Mouse (Mus musculus): ENCODE data around the gene Mre11a.

The Mre11a gene

DNA sequence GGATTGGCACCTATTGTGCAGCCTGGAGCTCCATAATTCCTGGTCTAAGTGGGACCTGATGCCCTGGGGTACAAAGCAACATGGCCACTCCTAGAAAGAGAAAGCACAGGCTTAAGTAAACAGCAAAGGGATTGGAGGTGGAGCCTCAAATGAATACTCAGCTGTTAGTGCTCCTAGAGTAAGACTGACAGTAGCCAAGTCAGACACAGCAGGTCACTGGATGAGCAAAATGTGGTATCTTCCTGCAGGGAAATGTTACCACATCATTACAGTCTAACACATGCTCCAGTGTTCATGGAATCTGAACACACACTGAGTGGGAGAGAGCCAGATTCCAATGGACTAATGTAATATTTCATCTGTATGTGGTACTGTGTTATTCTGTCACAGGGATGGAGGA lies 36.9 kb downstream of the Mre11a start:
- DNase-seq (ENCODE audit: low spot score in 2 of 2) = no peak

DNA sequence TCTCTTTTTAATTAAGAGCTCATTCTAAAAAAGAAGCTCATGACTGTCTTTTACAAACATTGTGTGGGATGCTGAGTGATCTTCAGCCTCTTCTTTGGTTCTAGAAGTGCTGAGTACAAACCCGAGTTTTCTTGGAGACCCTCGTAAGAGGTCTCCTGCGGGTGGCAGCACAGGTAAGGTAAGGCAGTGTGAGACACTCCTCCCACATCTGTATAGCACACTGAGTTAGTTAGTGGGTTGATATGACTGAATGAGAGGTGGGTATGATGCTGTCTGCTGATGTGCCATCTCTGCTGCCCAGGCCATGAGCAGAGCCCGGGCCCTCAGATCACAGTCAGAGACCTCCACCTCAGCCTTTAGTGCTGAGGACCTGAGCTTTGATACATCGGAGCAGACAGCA lies 40.4 kb downstream of the Mre11a start:
- no peak for DNase-seq (ENCODE audit: low spot score in 2 of 2)

DNA sequence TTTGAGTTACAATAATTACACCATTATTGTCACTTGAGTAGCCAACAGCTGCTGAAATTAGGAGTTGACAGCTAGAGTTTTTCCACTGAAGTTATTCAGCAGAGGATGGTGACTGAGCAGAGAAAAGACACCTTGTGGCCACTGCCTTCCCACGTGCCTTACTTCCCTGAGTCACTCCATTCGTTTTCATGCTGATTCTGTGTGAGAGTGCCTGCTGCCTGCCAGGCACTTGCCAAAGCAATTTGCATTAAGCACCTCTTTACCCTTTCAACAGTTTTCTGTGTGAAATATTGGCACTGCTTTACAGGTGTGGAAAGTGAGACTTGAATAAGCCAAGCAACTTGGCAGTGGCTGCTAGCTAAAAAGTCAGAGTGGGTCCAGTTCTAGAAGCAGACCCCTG lies 43.4 kb downstream of the Mre11a start:
- DNase-seq (ENCODE audit: low spot score in 2 of 2) = no peak

DNA sequence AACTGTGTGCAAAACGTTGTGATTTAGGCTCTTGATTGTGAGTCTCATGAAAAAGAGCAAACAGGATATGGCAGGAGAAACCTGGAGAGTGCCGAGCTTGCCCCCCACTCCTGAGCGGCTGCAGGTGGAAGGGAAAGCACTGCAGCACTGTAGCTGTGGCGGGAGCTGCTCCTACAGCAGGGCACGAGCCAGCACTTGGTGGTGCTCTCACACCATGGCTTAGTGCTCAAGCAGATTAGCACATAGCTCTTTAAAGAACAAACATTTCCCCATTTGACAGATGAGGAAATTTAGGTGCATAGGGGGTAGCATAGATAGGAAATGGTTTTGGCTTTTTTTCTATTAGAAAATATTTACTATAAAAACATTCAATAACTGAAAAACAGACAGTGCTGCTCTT lies 47.6 kb downstream of the Mre11a start:
- DNase-seq (ENCODE audit: low spot score in 2 of 2) = no peak

DNA sequence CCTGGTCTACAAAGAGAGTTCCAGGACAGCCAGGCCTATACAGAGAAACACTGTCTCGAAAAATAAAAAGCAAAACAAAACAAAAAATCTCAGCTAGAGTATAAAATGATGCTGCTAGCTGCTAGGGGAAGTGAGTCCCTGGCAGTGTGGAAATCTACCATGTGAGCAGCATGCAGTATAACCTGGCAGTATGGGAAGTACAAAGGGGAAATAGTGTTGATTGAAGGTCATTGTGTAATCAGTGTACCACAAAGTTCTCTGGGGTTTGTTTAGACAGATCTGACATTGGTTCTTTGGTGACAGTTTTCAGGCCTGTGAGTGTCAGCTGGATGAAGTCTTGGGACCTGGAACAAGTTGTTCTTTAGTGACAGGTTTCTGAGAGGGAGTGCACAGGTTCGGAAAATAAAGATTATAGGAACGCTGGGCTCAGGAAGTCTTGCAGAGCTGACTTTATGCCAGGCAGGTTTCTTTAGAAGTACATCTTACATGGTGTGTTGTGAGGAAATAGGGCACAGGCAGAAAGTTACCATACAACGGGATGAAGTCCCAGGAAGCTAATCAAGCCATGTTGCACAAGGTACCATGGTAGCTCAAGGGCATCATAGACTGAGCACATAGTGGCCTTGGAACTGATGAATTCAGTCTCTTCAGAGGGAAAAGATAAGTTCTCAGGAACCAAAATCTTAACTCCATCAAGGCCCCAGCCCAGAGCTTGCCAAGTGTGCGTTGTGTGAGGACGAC lies 51.1 kb downstream of the Mre11a start:
- no peak for DNase-seq (ENCODE audit: low spot score in 2 of 2)

DNA sequence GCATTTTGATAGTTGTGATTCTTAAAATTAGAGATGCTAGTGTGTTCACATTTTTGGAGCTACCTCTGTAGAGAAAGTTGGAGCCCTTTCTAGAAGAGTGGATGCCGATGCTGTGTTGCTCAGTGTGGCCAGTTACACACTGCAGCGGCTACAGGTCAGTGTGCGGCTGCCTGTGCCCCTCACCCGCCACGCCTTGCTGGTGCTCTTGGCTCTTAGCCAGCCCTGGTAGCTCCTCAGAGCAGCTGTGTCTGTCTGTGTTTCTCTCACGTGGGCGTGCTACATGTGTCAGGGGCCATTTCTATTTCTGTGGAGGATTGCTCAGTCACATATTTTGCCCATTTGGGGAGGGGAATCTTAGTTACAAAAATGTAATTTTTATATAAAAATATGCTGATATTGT lies 55.1 kb downstream of the Mre11a start:
- no peak for DNase-seq (ENCODE audit: low spot score in 2 of 2)

DNA sequence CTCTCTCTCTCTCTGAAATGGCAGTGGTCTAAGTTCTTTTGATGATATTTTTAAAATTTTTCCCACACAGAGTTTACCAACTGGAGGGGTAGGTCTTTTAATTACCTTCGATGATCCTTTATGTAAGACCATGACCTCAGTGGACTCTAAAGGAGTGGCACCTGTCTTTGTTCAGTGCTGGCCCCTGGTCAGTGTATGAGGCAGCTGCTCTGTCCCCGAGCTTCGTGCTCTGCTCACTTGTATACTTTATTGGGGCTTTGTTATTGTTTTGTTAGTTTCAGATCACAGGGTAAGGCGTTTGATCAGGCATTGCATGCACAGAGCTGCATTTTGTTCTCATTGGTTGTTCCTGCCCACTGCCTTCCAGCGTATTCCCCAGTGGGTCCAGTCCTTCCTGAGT lies 55.5 kb downstream of the Mre11a start:
- DNase-seq (ENCODE audit: low spot score in 2 of 2) = no peak

DNA sequence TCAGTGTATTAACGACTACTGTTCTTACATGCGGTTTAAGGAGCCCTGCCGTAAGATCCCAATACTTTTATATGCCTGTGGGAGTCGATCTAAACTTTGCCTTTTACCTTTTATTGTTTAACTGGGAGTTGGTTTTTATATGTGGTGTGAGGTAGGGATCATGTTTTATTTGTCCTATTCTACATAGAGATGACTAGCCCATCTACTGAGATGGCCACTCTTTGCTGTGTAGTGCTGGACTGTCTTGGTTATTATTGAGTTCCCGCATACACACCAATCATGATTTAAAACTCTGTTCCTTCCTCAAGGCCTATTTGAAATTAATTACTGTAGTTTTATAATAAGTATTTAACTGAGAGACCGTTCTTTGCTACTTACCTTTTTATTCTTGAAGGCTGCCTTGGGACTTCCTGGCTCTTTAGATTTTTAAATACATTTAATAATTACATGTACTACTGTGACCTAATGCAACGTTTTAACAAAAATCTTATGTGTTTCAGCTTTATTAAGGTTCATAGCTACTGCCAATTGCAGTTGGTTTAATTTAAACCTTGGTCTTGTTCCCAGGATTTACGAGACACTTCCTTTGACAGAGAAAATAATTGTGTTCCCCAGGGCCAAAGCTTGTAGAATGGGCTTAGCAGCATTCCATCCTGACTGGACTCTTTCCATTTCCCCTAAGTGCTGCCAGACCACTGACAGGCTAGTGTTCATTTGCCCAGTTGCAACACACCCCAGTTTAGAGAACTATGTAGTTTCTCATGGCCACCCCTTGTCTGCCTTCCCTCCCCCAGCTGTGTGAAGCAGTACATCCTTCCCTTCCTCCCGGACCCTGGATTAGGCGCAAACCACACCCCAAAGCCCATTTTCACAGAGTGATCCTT lies 57.7 kb downstream of the Mre11a start:
- DNase-seq (ENCODE audit: low spot score in 2 of 2) = peak in 1 of 2 experiments; percentile 22

DNA sequence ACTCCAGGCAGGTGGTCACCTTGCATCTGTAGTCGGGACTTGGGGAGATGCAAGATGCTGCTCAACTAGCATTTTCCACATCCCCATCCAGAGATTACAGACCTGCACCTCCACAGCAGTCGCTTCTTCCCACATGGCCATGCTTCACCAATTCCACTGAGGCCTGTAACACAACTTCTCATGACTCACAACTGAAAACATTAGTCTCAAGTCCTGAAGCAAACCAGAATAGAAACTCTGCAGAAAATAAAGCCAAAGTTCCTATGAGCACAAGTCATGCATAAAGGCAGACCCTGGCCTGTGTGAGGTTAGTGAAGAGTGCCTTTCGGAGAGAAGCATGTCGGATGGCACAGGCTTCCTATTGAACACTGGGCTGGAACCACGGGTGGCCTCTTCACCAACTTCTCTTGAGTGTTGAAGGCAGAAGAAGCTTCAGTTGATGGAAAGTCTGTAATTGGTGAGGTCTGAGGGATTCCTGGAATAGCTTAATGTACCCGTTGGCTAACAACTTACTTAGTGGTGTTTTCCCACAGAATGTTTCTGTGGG lies 58.9 kb downstream of the Mre11a start:
- no peak for DNase-seq (ENCODE audit: low spot score in 2 of 2)

DNA sequence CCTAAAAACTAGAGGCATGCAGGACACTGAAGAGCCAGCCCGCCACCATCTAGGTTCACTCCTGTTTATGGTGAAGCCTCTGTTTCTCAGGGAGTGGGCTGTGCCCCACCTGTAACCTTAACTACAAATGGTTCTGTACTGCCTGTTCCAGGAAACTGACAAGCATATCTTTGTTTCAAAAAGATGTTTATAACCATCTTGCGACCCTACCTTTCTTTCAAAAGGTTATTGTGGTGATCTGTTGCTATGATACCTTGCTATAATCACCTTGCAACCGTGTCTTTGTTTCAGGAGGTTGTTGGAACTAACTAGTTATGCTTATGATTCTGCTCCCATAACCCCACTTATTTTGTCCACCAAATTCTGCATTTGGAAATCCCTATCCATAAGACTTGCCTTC lies 59.4 kb downstream of the Mre11a start:
- DNase-seq (ENCODE audit: low spot score in 2 of 2) = no peak

DNA sequence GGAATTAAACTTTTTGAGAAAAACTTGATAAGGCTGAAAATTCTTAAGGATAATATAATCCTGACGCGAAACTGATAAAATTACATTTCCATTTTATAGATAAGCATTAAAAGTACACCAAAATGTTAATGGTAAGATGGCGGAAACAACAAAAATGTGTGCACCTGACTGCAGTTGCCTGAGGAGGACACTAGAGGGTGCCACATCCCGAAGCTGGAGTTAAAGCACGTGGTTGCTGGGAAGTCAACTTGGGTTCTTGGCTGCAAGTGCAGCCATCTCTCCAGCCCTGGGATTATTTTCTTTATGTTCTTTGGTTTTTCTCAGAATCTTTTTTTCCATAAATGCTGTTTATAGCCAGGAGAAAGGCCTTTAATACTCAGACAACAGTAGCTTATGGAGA lies 62.0 kb downstream of the Mre11a start:
- no peak for DNase-seq (ENCODE audit: low spot score in 2 of 2)

DNA sequence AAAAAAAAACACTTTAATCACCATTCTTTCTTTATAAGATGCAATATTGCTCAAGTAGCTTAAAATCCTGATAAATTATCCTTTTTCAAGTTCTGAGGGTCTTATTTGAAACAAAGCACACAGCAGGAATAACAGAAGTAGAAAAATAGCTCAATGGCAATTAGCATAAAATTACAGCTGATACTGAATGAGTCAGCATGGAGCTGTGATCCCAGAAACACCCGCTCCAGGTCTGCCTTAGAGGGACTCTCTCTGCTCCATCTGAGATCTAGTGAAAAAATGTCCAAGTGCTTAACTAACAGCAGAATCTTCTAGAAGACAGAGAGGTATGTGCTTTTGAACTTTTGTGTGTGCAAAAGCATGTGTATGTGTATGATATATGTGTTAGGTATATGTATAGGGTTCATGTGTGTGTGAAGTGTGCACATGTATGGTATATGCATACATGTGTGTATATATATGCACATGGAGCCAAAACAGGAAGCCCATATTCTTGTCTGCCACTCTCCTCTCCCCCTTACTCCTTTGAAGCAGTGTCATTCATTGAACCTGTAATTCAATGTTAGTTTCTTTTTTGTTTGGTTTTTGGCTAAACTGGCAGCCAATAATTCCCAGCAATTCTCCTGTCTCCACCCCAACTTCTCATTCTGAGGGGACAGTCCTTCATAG lies 63.9 kb downstream of the Mre11a start:
- no peak for DNase-seq (ENCODE audit: low spot score in 2 of 2)

DNA sequence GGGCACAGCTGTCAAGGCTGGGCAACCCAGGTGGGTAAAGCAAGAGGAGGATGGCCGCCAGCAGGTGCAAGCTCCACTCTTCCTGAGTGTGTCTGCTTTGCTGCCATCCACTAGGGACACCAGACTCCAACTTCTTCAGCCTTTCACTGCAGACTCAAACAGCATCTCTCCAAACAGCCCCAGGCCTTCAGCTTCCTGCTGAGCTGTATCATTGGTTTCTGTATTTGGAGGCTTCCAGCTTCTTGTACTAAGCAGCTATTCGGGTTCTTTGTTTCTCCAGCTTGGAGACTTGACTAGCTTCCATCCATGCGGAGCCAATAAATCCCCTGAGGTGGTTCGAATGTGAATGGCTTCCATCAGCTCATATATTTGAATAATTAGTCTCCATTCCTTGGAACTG lies 70.1 kb downstream of the Mre11a start:
- no peak for DNase-seq (ENCODE audit: low spot score in 2 of 2)

DNA sequence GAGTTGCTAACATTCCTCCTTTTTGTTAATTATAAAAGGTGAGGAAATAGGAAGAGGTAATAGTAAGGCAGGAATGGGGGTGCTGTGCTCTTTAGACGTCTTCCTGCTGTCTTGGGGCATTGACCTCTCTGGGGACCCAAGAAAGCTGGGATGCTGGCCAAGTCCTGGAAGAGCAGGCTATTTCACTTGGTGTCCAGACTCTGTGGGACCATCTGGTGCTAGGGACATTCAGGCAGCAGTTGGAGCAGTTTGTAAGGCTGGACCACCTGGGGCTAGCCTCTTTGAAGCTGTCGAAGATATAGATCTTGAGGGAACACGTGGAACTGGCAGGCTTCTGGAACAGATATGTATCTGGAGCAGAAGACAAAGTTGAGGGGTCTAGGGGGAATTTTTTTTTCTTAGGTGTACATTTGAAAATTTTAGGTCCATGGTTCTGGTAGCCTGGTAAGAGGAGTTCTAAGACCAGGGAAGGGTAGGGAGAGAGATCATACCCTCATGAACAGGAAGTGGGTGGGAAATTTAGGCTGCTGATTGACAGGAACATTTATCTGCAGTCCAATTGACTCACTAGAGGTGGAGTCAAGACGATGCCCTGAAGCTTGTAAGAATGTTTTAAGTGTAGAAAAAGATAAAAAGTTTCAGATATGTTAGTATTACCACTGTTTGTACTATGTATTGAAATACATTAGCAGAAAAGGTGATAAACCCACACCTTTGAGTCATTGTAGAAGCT lies 72.6 kb downstream of the Mre11a start:
- no peak for DNase-seq (ENCODE audit: low spot score in 2 of 2)

DNA sequence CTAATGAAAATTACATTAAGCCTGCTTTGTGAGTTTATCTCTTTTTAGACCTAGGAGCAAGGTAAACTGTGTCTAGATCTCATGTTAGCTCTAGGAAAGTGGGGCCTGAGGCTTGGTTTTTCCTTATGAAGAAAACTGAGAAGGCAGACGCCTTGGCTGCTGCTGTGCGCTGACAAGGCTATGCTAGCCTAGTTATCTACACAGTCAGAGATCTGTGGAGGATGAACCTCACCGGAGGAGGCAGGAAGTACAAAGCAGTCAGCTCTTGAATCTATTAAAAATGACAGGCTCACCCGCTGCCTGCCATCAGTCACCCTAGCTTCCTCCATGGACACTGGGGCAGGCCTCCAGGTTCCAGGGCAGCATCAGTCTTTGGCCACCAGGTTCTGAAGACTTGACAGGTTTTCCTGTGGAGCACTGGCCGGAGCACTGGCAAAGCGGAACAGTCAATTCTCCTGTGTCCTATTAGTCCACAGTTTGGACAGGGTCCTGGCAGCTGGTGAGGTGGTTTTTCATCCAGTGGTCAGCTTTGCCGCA lies 73.8 kb downstream of the Mre11a start:
- DNase-seq (ENCODE audit: low spot score in 2 of 2) = no peak

DNA sequence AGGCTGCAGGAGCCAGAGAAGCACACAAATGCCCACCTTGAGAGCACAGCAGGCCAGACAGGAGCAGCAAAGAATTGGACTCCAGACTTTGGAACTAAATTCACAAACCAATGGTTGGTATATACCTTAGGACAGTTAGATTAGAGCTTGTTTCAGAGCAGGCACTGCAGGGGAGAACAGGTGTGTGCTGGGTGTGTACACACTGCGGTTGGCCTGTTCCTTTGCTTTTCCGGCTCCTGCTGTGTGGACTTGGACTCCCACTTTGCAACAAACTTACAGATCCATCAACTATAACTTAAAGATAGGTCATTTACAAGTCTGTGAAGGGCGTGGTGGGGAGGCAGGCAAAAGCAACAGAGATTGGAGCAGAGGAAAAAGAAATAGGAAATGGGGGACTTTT lies 74.3 kb downstream of the Mre11a start:
- DNase-seq (ENCODE audit: low spot score in 2 of 2) = no peak

DNA sequence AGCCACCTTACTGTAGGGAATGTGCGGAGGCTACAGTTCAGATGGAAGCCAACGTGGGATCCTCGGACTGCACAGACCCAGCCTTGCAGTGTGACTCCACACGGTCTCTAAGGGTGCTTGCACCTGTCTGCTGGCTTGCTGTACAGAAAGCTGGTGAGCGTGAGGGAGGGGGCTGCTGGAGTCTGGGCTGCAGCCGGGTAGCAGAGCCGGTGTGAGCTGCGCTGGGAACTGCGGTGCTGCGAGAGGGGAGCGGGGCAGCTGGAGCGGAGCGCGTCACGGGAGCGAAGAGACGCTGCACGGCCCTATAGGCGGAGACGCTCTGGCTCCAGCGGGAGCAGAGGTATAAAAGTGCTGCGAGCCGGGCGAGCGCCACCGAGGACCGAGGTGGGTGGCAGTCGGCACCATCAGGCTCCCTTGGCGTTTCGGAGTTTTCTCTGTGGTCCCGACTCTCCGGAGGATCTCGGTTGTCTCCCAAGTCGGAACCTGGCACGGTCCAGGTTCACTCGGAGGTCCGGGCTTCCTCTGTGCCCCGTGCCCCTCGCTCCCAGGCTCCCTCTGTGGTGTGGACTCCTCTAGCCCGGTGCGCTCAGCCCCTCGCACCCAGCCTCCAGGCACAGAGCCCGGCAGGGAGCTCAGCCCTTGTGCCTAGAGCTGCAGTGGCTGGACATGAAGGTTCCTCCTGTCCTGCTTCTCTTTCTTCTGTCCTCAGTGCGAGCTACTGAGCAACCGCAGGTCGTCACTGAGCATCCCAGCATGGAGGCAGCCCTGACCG lies 75.6 kb downstream of the Mre11a start, which contains the start of gene Gpr83:
Gene Gpr83, plus strand, starts transcription at position 343 of the 772 bp plus-strand sequence.
- DNase-seq (ENCODE audit: low spot score in 2 of 2) = peak in 1 of 2 experiments; percentile 14

DNA sequence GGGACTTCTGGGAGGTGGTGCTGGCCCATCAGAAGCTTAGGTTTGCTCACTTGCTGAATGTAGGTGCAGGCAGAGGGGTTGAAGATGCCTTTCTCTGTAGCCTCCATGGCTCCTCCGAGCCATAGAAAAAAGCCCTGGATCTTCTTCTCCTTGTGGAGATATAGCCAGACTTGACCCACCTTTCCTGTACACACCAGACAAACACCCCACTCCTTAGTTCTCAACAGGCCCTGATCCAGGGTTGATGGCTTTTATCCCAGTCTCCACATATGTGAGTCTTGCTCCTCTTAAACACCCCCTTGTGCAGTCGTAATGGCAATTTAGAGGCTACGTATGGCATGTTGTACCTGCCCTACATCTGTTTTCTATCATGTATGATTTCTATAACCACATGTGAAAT lies 78.7 kb downstream of the Mre11a start:
- DNase-seq (ENCODE audit: low spot score in 2 of 2) = no peak

DNA sequence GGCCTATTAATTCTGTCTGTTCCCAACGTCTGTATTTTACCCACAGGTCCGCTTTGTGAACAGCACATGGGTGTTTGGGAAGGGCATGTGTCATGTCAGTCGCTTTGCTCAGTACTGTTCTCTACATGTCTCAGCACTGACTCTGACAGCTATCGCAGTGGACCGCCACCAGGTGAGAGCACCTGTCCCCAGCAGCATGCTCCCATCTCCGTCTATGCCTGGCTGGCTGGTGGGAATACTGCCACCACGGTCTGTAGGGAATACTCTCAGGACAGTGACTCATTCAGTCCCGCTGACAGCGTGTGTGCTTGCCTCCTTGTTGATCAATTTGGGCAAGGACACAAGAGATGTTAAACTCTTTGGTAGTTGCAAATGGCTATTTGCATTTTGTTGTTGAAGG lies 80.3 kb downstream of the Mre11a start:
- DNase-seq (ENCODE audit: low spot score in 2 of 2) = no peak

DNA sequence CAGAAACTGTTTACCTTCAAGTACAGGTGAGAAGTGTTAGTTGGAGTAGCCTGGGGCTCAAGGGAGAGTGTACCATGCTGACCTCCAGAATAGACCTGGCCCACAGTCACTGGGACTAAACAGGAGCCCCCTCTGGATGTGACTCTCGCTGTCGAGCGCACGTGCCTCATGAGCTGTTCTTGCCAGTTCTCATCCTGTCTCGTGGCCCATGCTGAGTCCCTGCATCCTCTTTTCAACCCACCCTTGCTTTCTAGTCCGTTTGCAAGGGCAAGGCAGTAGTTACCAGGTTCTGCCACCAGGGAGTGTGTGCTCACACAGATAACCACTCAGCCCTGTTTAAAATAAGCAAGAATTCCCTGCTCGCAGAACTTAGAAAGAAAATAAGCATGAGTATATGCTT lies 82.5 kb downstream of the Mre11a start:
- peak in 1 of 2 experiments; percentile 6 for DNase-seq (ENCODE audit: low spot score in 2 of 2)

All from urinary bladder, adult 18-20 months (tissue).